Mouse (Mus musculus) small intestine, adult 2 months (tissue): ENCODE results near the gene Zfp326. TPM values are rescaled to one million over a fixed set of nuclear protein-coding genes. Genes with fewer than 3 reads are reported as not detected.

ENCODE experiments used
- H3K27ac ChIP-seq: fragments of 200-500 bp; 2 replicates; pipeline ENCODE4 v1.5.1; 2012; ENCODE audit warnings: low read depth, low read length, control low read depth, inconsistent platforms; ENCODE audit not compliant: insufficient read depth
- H3K27me3 ChIP-seq: fragments of 200-500 bp; 2 replicates; pipeline ENCODE4 v1.6.1; 2012; ENCODE audit warnings: mild to moderate bottlenecking, moderate library complexity, low read length, inconsistent platforms; ENCODE audit not compliant: control insufficient read depth, insufficient read depth
- H3K36me3 ChIP-seq: fragments of 200-500 bp; 2 replicates; pipeline ENCODE4 v1.6.1; 2012; ENCODE audit warnings: mild to moderate bottlenecking, low read length, control low read depth, inconsistent platforms; ENCODE audit not compliant: control insufficient read depth, insufficient read depth
- H3K4me1 ChIP-seq: fragments of 200-500 bp; 2 replicates; pipeline ENCODE4 v1.6.1; 2012; ENCODE audit warnings: low read length, inconsistent platforms, mixed read lengths; ENCODE audit not compliant: control insufficient read depth, insufficient read depth, insufficient read length
- H3K4me3 ChIP-seq: fragments of 200-500 bp; 2 replicates; pipeline ENCODE4 v1.5.1; 2012; ENCODE audit warnings: low read depth, mild to moderate bottlenecking, control low read depth, inconsistent platforms, low read length, moderate library complexity
- CTCF ChIP-seq: fragments of 200-500 bp; IDR thresholded peaks from 2 replicates; pipeline ENCODE4 v1.5.1; 2012; ENCODE audit warnings: low read depth, mild to moderate bottlenecking, control low read depth, inconsistent platforms, low read length, moderate library complexity, mixed read lengths; ENCODE audit not compliant: insufficient replicate concordance, insufficient read length; ENCODE audit errors: extremely low read depth
- POLR2A ChIP-seq: fragments of 200-500 bp; IDR thresholded peaks from 2 replicates; pipeline ENCODE4 v1.6.1; 2012; ENCODE audit warnings: low read depth, mild to moderate bottlenecking, control low read depth, inconsistent platforms, low read length, moderate library complexity
- WGBS: fragments of 180-500 bp; shearing (Covaris S2); methylation state at CpG from one replicate; pipeline ENCODE4 v1.1.7; 2018; 5-methylcytosine and 5-hydroxymethylcytosine counted together
- polyA plus RNA-seq: library from polyadenylated mRNA; depleted of rRNA; stranded (reverse); fragments of >200 nt; gene quantifications from 2 replicates; pipeline ENCODE4 v1.2.3, GENCODE M21; 2012; rRNA removed

Zfp326 gene
- 2.3 and 6.6 TPM in 2 replicates for polyA plus RNA-seq

DNA sequence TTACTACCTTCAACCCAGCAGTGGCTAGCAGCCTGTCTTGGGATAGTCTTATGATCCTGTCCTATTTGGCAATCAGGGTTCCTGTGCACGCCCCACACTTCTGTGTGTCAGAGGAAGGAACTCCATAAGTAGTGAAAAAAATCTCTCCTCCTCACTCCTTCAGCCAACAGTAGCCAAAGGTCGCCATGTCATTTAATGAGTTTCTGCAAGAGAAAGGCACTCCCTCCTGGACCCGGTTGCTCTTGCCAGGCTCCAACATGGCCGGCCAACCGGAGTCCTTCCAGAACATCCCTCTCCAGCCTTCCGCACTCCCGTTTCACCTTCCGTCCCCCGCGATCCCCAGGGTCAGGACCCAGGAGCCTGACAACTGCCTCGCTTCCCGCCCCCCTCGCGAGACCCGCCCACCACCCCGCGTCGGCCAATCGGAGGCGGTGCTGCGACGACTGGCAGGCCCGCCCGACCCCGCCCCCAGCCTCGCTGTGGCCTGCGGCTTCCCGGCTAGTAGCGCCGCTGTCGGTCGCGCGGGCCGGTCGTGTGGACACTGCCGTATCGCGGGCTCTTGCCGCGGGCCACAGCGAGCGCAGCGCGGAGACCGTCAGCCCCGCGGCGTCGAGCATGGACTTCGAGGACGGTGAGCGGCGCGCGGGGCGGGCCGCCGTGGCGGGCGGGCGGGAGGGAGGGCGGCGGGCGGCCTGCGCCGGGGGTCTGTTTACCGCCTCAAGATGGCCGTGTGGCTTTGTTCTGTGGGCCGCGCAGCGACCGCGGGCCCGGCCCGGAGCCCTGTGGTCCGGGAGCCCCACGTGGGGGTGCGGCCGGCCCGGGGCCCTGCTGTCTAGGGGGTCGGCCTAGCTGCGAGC is at the start of gene Zfp326:
Gene Zfp326, plus strand, starts transcription at position 498 of the 857 bp plus-strand sequence.
- Histone ChIP-seq H3K4me1 (peaks cover 9% of the 10 kb centered on the region; the same call in 1 of the 2 replicates), H3K27me3 (no peaks in the 10 kb centered on the region), H3K27ac (peak within 1 kb of the TSS; percentile 74), H3K4me3 (peak within 1 kb of the TSS; percentile 89), H3K36me3 (no peaks in the 10 kb centered on the region)
- WGBS: under 1% methylated on average over 76 of the region's 83 CpGs
- TF ChIP-seq CTCF (no peak), POLR2A (peak; percentile 88)

- Histone ChIP-seq H3K36me3 (no peaks in the 10 kb centered on the region), H3K27me3 (no peaks in the 10 kb centered on the region), H3K4me3 (no peak overlapping the region), H3K4me1 (peaks cover 10% of the 10 kb centered on the region), H3K27ac (no peak overlapping the region)
- 91% methylated on average over 5 of the region's 5 CpGs for WGBS
- no peak for TF ChIP-seq CTCF
- no peak for TF ChIP-seq POLR2A
Measured at GRCm38 (mm10) chr5:105826916-105827510, 49.4 kb upstream of the Zfp326 start.

DNA sequence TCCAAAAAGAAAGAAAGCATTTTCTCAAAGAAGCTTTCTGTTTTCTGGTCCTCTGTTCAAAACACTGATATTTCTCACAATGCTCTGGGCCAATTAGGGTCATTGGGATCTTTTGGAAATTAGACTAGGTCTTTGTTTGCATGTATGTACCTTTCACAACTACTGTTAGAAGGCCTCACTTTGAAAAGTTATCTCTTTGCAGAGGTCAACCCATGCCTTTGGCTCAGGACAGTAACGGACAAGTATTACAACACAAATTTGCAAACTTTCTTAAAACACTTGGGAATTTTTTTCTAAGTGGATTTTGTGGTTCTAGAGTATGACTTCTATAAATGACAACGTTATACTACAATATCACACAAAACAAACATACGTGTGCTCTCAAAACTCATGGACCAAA is 48.3 kb upstream of the Zfp326 start:
- Histone ChIP-seq H3K27me3 (no peaks in the 10 kb centered on the region), H3K4me1 (peaks cover 9% of the 10 kb centered on the region), H3K4me3 (no peak overlapping the region), H3K36me3 (no peaks in the 10 kb centered on the region), H3K27ac (no peak overlapping the region)
- WGBS: 89% methylated on average over 3 of the region's 3 CpGs
- TF ChIP-seq POLR2A (no peak), CTCF (no peak)

GRCm38 (mm10) chr5:105829008-105829586 is 47.3 kb upstream of the Zfp326 start:
- TF ChIP-seq POLR2A (no peak), CTCF (no peak)
- Histone ChIP-seq H3K36me3 (no peaks in the 10 kb centered on the region), H3K27me3 (no peaks in the 10 kb centered on the region), H3K4me1 (peaks cover 9% of the 10 kb centered on the region), H3K4me3 (no peak overlapping the region), H3K27ac (peak overlapping the region; percentile 42)
- 12% methylated on average over 7 of the region's 7 CpGs for WGBS

DNA sequence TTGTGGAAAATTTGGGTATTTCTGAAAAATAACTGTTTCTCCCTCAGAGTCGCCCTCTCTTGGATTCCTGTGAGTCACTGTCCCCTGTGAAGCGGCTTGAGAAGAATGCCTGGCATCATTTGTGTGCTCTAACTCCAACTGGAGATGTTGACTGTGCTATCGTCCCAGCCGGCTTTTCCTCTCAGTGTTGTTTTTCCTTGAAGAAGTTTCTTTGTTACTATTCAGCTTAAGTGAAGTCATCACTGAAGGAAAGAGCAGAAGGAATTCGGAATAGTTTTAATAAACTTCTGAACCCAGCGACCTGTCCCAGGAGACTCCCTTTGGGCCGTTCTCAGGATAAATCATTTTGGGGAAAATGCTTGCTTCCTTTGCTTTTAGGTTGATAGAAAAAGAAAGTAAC is 44.2 kb upstream of the Zfp326 start:
- Histone ChIP-seq H3K4me3 (no peak overlapping the region), H3K27me3 (no peaks in the 10 kb centered on the region), H3K4me1 (peaks cover 17% of the 10 kb centered on the region; the same call in 1 of the 2 replicates), H3K36me3 (no peaks in the 10 kb centered on the region), H3K27ac (no peak overlapping the region)
- TF ChIP-seq CTCF (no peak), POLR2A (no peak)
- 84% methylated on average over 7 of the region's 7 CpGs for WGBS

GRCm38 (mm10) chr5:105833923-105834322 is 42.4 kb upstream of the Zfp326 start:
- peaks cover 14% of the 10 kb centered on the region; the same call in 1 of the 2 replicates for H3K4me1 ChIP-seq
- WGBS: 41% methylated on average over 3 of the region's 3 CpGs
- H3K36me3 ChIP-seq: no peaks in the 10 kb centered on the region
- no peak overlapping the region for H3K4me3 ChIP-seq
- TF ChIP-seq POLR2A (no peak), CTCF (no peak)
- no peaks in the 10 kb centered on the region for H3K27me3 ChIP-seq
- no peak overlapping the region for H3K27ac ChIP-seq

- H3K4me3 ChIP-seq: no peak overlapping the region
- H3K36me3 ChIP-seq: no peaks in the 10 kb centered on the region
- TF ChIP-seq POLR2A (no peak), CTCF (no peak)
- WGBS: 30% methylated on average over 9 of the region's 9 CpGs
- H3K4me1 ChIP-seq: peaks cover 11% of the 10 kb centered on the region; the same call in 1 of the 2 replicates
- H3K27me3 ChIP-seq: no peaks in the 10 kb centered on the region; the same call in 1 of the 2 replicates
- peak overlapping the region; percentile 48; the same call in 1 of the 2 replicates for H3K27ac ChIP-seq
Measured at GRCm38 (mm10) chr5:105836006-105836405, 40.4 kb upstream of the Zfp326 start.
